Mouse (Mus musculus) intestine, postnatal 0 days (tissue): ENCODE results near the gene Zfp949. TPM values are rescaled to one million over a fixed set of nuclear protein-coding genes. Genes with fewer than 3 reads are reported as not detected.
"Not testable (repeated sequence)": the region's sequence is repeated elsewhere in the genome, so short reads cannot be mapped to it uniquely, and the experiment has no call there.

Experiments
- ATAC-seq: fragments of 200-750 bp; cut with Nextera tagmentation; 2 replicates; pipeline ENCODE4 v1.8.0; 2017; ENCODE audit warnings: mild to moderate bottlenecking, moderate TSS enrichment, moderate library complexity
- H3K27ac ChIP-seq: fragments of 300-500 bp; sonication (generic); 2 replicates; pipeline ENCODE4 v1.5.1; 2014; ENCODE audit warnings: mild to moderate bottlenecking, low read depth, low read length, moderate library complexity
- H3K27me3 ChIP-seq: fragments of 300-500 bp; sonication (generic); replicated peaks from 2 replicates; pipeline ENCODE4 v1.6.1; 2014; ENCODE audit warnings: low read length, mixed read lengths; ENCODE audit not compliant: control insufficient read depth, insufficient read depth
- H3K36me3 ChIP-seq: fragments of 300-500 bp; sonication (generic); 2 replicates; pipeline ENCODE4 v1.6.1; 2014; ENCODE audit warnings: mild to moderate bottlenecking, moderate library complexity; ENCODE audit not compliant: control insufficient read depth, insufficient read depth
- H3K4me1 ChIP-seq: fragments of 300-500 bp; sonication (generic); replicated peaks from 2 replicates; pipeline ENCODE4 v1.6.1; 2014; ENCODE audit warnings: antibody characterized with exemption, low read length, mixed read lengths; ENCODE audit not compliant: control insufficient read depth, insufficient read depth
- H3K4me2 ChIP-seq: fragments of 300-500 bp; sonication (generic); replicated peaks from 2 replicates; pipeline ENCODE4 v1.6.1; 2014; ENCODE audit warnings: low read depth, mild to moderate bottlenecking, moderate library complexity
- H3K4me3 ChIP-seq: fragments of 300-500 bp; sonication (generic); 2 replicates; pipeline ENCODE4 v1.5.1; 2014; ENCODE audit warnings: low read depth, low read length
- H3K9ac ChIP-seq: fragments of 300-500 bp; sonication (generic); 2 replicates; pipeline ENCODE4 v1.6.1; 2014; ENCODE audit warnings: mild to moderate bottlenecking, low read depth, low read length
- H3K9me3 ChIP-seq: fragments of 300-500 bp; sonication (generic); 2 replicates; pipeline ENCODE4 v1.6.1; 2016; ENCODE audit warnings: mixed run types; ENCODE audit not compliant: control insufficient read depth
- CTCF ChIP-seq: sonication (generic); IDR thresholded peaks from 2 replicates; pipeline ENCODE4 v1.5.1; 2016; ENCODE audit warnings: low read depth, mild to moderate bottlenecking, control low read depth, antibody characterized with exemption, moderate library complexity
- WGBS: fragments of 180-500 bp; shearing (Covaris S2); extraction: QIAGEN DNeasy Blood & Tissue Kit; methylation state at CpG from one replicate; pipeline ENCODE4 v1.1.7; 2014; 5-methylcytosine and 5-hydroxymethylcytosine counted together
- polyA plus RNA-seq: library from polyadenylated mRNA; unstranded; fragments of >200 nt; fragmentation: Nextera tagmentation; extraction: Ambion mirVana; gene quantifications from 2 replicates; pipeline ENCODE4 v1.2.1, GENCODE M21; 2015

The Zfp949 gene
- polyA plus RNA-seq, 1 experiment from 2014 or later: 3.6 TPM

GRCm38 (mm10) chr9:88548614-88548945, 760 bp downstream of the Zfp949 start:
- WGBS: 2% methylated on average over 8 of the region's 8 CpGs
- no peaks in the 10 kb centered on the region for H3K36me3 ChIP-seq
- no peak overlapping the region for H3K27ac ChIP-seq
- peak overlapping the region; percentile 71 for H3K9ac ChIP-seq
- peaks cover 9% of the 10 kb centered on the region; the same call in 1 of the 2 replicates for H3K4me1 ChIP-seq
- ATAC-seq: no peak
- peak overlapping the region; percentile 91 for H3K4me3 ChIP-seq
- TF ChIP-seq CTCF: no peak
- H3K27me3 ChIP-seq: no peaks in the 10 kb centered on the region
- peak overlapping the region; percentile 81 for H3K4me2 ChIP-seq
- no peaks in the 10 kb centered on the region for H3K9me3 ChIP-seq

GRCm38 (mm10) chr9:88553071-88553470, 5.3 kb downstream of the Zfp949 start:
- H3K27me3 ChIP-seq: no peaks in the 10 kb centered on the region
- no peak for ATAC-seq
- no peak overlapping the region for H3K9ac ChIP-seq
- TF ChIP-seq CTCF: no peak
- H3K9me3 ChIP-seq: no peaks in the 10 kb centered on the region
- 99% methylated on average over 14 of the region's 14 CpGs for WGBS
- peaks cover 2% of the 10 kb centered on the region; the same call in 1 of the 2 replicates for H3K36me3 ChIP-seq
- no peak overlapping the region for H3K4me3 ChIP-seq
- H3K27ac ChIP-seq: no peak overlapping the region
- H3K4me1 ChIP-seq: peaks cover 9% of the 10 kb centered on the region; the same call in 1 of the 2 replicates
- no peak overlapping the region for H3K4me2 ChIP-seq

- no peak overlapping the region for H3K9ac ChIP-seq
- H3K27ac ChIP-seq: no peak overlapping the region
- no peak overlapping the region for H3K4me3 ChIP-seq
- H3K4me2 ChIP-seq: no peak overlapping the region
- peaks cover 17% of the 10 kb centered on the region for H3K36me3 ChIP-seq
- H3K27me3 ChIP-seq: no peaks in the 10 kb centered on the region
- no peak for ATAC-seq
- TF ChIP-seq CTCF: no peak
- whole genome bisulfite sequencing: 90% methylated on average over 4 of the region's 4 CpGs
- H3K9me3 ChIP-seq: no peaks in the 10 kb centered on the region
- no peaks in the 10 kb centered on the region for H3K4me1 ChIP-seq
Observed at GRCm38 (mm10) chr9:88558146-88558545, 10.3 kb downstream of the Zfp949 start.

GRCm38 (mm10) chr9:88561476-88561875, 13.7 kb downstream of the Zfp949 start:
- TF ChIP-seq CTCF: peak; percentile 14; the same call in 1 of the 2 replicates
- peaks cover 29% of the 10 kb centered on the region for H3K36me3 ChIP-seq

GRCm38 (mm10) chr9:88570471-88570870, 22.7 kb downstream of the Zfp949 start:
- H3K27ac ChIP-seq, H3K4me3 ChIP-seq, H3K4me2 ChIP-seq, H3K4me1 ChIP-seq, ATAC-seq, H3K9ac ChIP-seq, H3K27me3 ChIP-seq: not testable (repeated sequence)
- Histone ChIP-seq H3K36me3 (peaks cover 36% of the 10 kb centered on the region), H3K9me3 (peaks cover 14% of the 10 kb centered on the region)
- WGBS: 93% methylated on average over 3 of the region's 3 CpGs

More at GRCm38 (mm10) chr9:88561476-88561875, 13.7 kb downstream of the Zfp949 start:
- not testable (repeated sequence) for H3K9me3 ChIP-seq, ATAC-seq, H3K27me3 ChIP-seq, H3K27ac ChIP-seq, H3K4me3 ChIP-seq, H3K4me1 ChIP-seq, H3K9ac ChIP-seq, H3K4me2 ChIP-seq
- WGBS: 91% methylated on average over 2 of the region's 2 CpGs

- not testable (repeated sequence) for H3K4me3 ChIP-seq, H3K27ac ChIP-seq, H3K4me1 ChIP-seq, H3K9me3 ChIP-seq, ATAC-seq, H3K27me3 ChIP-seq, H3K9ac ChIP-seq, H3K4me2 ChIP-seq, H3K36me3 ChIP-seq
- WGBS: 67% methylated on average over 2 of the region's 2 CpGs
Observed at GRCm38 (mm10) chr9:88580591-88580990, 32.8 kb downstream of the Zfp949 start, which contains the start of gene Trim43a. Gene Trim43a, plus strand, starts transcription at chr9:88580891.

- not testable (repeated sequence) for H3K9me3 ChIP-seq, H3K27me3 ChIP-seq, H3K4me1 ChIP-seq, H3K36me3 ChIP-seq, H3K4me2 ChIP-seq, H3K27ac ChIP-seq, H3K4me3 ChIP-seq, ATAC-seq, H3K9ac ChIP-seq
- 64% methylated on average over 6 of the region's 6 CpGs for WGBS
Observed at GRCm38 (mm10) chr9:88593708-88594107, 45.9 kb downstream of the Zfp949 start.

GRCm38 (mm10) chr9:88599206-88600162, 51.7 kb downstream of the Zfp949 start:
- H3K27ac ChIP-seq, H3K36me3 ChIP-seq, H3K27me3 ChIP-seq, H3K9me3 ChIP-seq, H3K9ac ChIP-seq, H3K4me1 ChIP-seq: not testable (repeated sequence)
- H3K4me2 ChIP-seq: peak overlapping the region; percentile 65
- peak overlapping the region; percentile 31 for H3K4me3 ChIP-seq
- 1% methylated on average over 47 of the region's 50 CpGs for WGBS
- peak; percentile 100 for ATAC-seq
